Mouse (Mus musculus) intestine, embryonic 14.5 days (tissue): ENCODE results near the gene Crybb2. TPM values are rescaled to one million over a fixed set of nuclear protein-coding genes. Genes with fewer than 3 reads are reported as not detected.
A peak's percentile ranks its signal among the peaks of the same experiment; 100 is the strongest.

Experiments used
- ATAC-seq: fragments of 200-750 bp; cut with Nextera tagmentation; replicated peaks from 2 replicates; pipeline ENCODE4 v1.8.0; 2017; ENCODE audit warnings: low read depth, moderate number of reproducible peaks, moderate TSS enrichment, moderate library complexity; ENCODE audit not compliant: low FRiP score, low TSS enrichment
- DNase-seq: peaks from one replicate; pipeline ENCODE4 v3.0.0-alpha.2; 2018; ENCODE audit warnings: low spot score
- H3K27ac ChIP-seq: fragments of 300-500 bp; sonication (generic); 2 replicates; pipeline ENCODE4 v1.5.1; 2014; ENCODE audit warnings: low read depth, mild to moderate bottlenecking, control low read depth
- H3K27me3 ChIP-seq: fragments of 300-500 bp; sonication (generic); replicated peaks from 2 replicates; pipeline ENCODE4 v1.6.1; 2014; ENCODE audit warnings: low read length, control low read depth; ENCODE audit not compliant: control insufficient read depth, insufficient read depth
- H3K36me3 ChIP-seq: fragments of 300-500 bp; sonication (generic); 2 replicates; pipeline ENCODE4 v1.6.1; 2014; ENCODE audit warnings: low read length, control low read depth; ENCODE audit not compliant: control insufficient read depth, insufficient read depth
- H3K4me1 ChIP-seq: fragments of 300-500 bp; sonication (generic); replicated peaks from 2 replicates; pipeline ENCODE4 v1.6.1; 2014; ENCODE audit warnings: low read length, control low read depth, mixed read lengths; ENCODE audit not compliant: control insufficient read depth, insufficient read depth
- H3K4me2 ChIP-seq: fragments of 300-500 bp; sonication (generic); 2 replicates; pipeline ENCODE4 v1.6.1; 2014; ENCODE audit warnings: low read length
- H3K4me3 ChIP-seq: fragments of 300-500 bp; sonication (generic); 2 replicates; pipeline ENCODE4 v1.5.1; 2014; ENCODE audit warnings: low read depth, low read length, control low read depth, mixed read lengths
- H3K9ac ChIP-seq: fragments of 300-500 bp; sonication (generic); 2 replicates; pipeline ENCODE4 v1.6.1; 2014; ENCODE audit warnings: mild to moderate bottlenecking, low read length
- H3K9me3 ChIP-seq: fragments of 300-500 bp; sonication (generic); 2 replicates; pipeline ENCODE4 v1.6.1; 2016; ENCODE audit warnings: low read length, control low read depth; ENCODE audit not compliant: control insufficient read depth
- WGBS: fragments of 180-500 bp; shearing (Covaris S2); extraction: QIAGEN DNeasy Blood & Tissue Kit; methylation state at CpG from one replicate; pipeline ENCODE4 v1.1.7; 2014; 5-methylcytosine and 5-hydroxymethylcytosine counted together
- polyA plus RNA-seq: library from polyadenylated mRNA; unstranded; fragments of >200 nt; fragmentation: Nextera tagmentation; extraction: Ambion mirVana; gene quantifications from 2 replicates; pipeline ENCODE4 v1.2.1, GENCODE M21; 2014

The Crybb2 gene
- polyA plus RNA-seq, 1 experiment from 2014 or later = not detected

- Histone ChIP-seq H3K9me3 (no peaks in the 10 kb centered on the region), H3K27ac (peak within 1 kb of the TSS; percentile 44; the same call in 1 of the 2 replicates), H3K4me1 (peaks cover 14% of the 10 kb centered on the region), H3K9ac (peak within 1 kb of the TSS; percentile 66), H3K4me2 (peak within 1 kb of the TSS; percentile 77), H3K4me3 (peak within 1 kb of the TSS; percentile 61), H3K27me3 (no peaks in the 10 kb centered on the region), H3K36me3 (no peaks in the 10 kb centered on the region)
- 5% methylated on average over 23 of the region's 52 CpGs for WGBS
- ATAC-seq (peak; percentile 84), DNase-seq (peak; percentile 86)
Measured at GRCm38 (mm10) chr5:113015236-113016061, 54.5 kb downstream of the Crybb2 start, which contains the start of gene Grk3. Grk3 (minus strand) TSS chr5:113015791.

GRCm38 (mm10) chr5:113014808-113015235, 55.1 kb downstream of the Crybb2 start:
- WGBS = 3% methylated on average over 14 of the region's 14 CpGs
- H3K27ac ChIP-seq = peak overlapping the region; percentile 44; the same call in 1 of the 2 replicates

GRCm38 (mm10) chr5:113014111-113014807, 55.7 kb downstream of the Crybb2 start:
- H3K4me2 ChIP-seq = peak overlapping the region; percentile 77
- peak overlapping the region; percentile 66 for H3K9ac ChIP-seq
- DNase-seq (peak; percentile 56), ATAC-seq (peak; percentile 17; the same call in 1 of the 2 replicates)
- WGBS = 46% methylated on average over 16 of the region's 16 CpGs
- H3K27me3 ChIP-seq = no peaks in the 10 kb centered on the region
- no peaks in the 10 kb centered on the region for H3K36me3 ChIP-seq
- no peaks in the 10 kb centered on the region for H3K9me3 ChIP-seq
- peaks cover 14% of the 10 kb centered on the region for H3K4me1 ChIP-seq
- H3K4me3 ChIP-seq = peak overlapping the region; percentile 61
- no peak overlapping the region for H3K27ac ChIP-seq

More at GRCm38 (mm10) chr5:113014808-113015235, 55.1 kb downstream of the Crybb2 start:
- H3K9me3 ChIP-seq = no peaks in the 10 kb centered on the region
- H3K27me3 ChIP-seq = no peaks in the 10 kb centered on the region
- peak overlapping the region; percentile 61 for H3K4me3 ChIP-seq
- no peaks in the 10 kb centered on the region for H3K36me3 ChIP-seq
- peak overlapping the region; percentile 77 for H3K4me2 ChIP-seq
- ATAC-seq (peak; percentile 21), DNase-seq (no peak)
- H3K4me1 ChIP-seq = peaks cover 14% of the 10 kb centered on the region
- peak overlapping the region; percentile 66 for H3K9ac ChIP-seq

- H3K4me2 ChIP-seq = no peak overlapping the region
- ATAC-seq (no peak), DNase-seq (no peak)
- 87% methylated on average over 10 of the region's 10 CpGs for WGBS
- no peak overlapping the region for H3K9ac ChIP-seq
- H3K9me3 ChIP-seq = no peaks in the 10 kb centered on the region
- no peaks in the 10 kb centered on the region for H3K27me3 ChIP-seq
- no peak overlapping the region for H3K4me3 ChIP-seq
- H3K36me3 ChIP-seq = no peaks in the 10 kb centered on the region
- no peak overlapping the region for H3K27ac ChIP-seq
- peaks cover 12% of the 10 kb centered on the region for H3K4me1 ChIP-seq
Measured at GRCm38 (mm10) chr5:113011926-113012325, 58.0 kb downstream of the Crybb2 start.

GRCm38 (mm10) chr5:113009183-113009820, 60.6 kb downstream of the Crybb2 start:
- DNase-seq (no peak), ATAC-seq (no peak)
- no peak overlapping the region for H3K27ac ChIP-seq
- no peak overlapping the region for H3K4me3 ChIP-seq
- H3K36me3 ChIP-seq = no peaks in the 10 kb centered on the region
- H3K9ac ChIP-seq = no peak overlapping the region
- H3K9me3 ChIP-seq = no peaks in the 10 kb centered on the region
- no peak overlapping the region for H3K4me2 ChIP-seq
- no peaks in the 10 kb centered on the region for H3K27me3 ChIP-seq
- WGBS = 76% methylated on average over 8 of the region's 8 CpGs
- H3K4me1 ChIP-seq = peaks cover 5% of the 10 kb centered on the region; the same call in 1 of the 2 replicates

- no peak overlapping the region for H3K9ac ChIP-seq
- no peak overlapping the region for H3K4me3 ChIP-seq
- ATAC-seq = no peak
- no peak for DNase-seq
- no peaks in the 10 kb centered on the region for H3K4me1 ChIP-seq
- no peaks in the 10 kb centered on the region for H3K27me3 ChIP-seq
- H3K4me2 ChIP-seq = no peak overlapping the region
- H3K36me3 ChIP-seq = no peaks in the 10 kb centered on the region
- H3K27ac ChIP-seq = no peak overlapping the region
- 88% methylated on average over 2 of the region's 2 CpGs for WGBS
- no peaks in the 10 kb centered on the region for H3K9me3 ChIP-seq
Measured at GRCm38 (mm10) chr5:113008496-113008895, 61.4 kb downstream of the Crybb2 start.

Other genes starting within 250 kb of the Crybb2 start
- gene Myo18b, start 173.8 kb downstream of the Crybb2 start, polyA plus RNA-seq = 0.74 and 0.95 TPM in 2 replicates
- gene Grk3, start 54.3 kb downstream of the Crybb2 start, polyA plus RNA-seq = 15.7 and 20.0 TPM in 2 replicates
- gene Crybb3, start 11.5 kb upstream of the Crybb2 start, polyA plus RNA-seq = 0.28 and 1.2 TPM in 2 replicates
- 6.9 TPM in 2 replicates for gene 2900026A02Rik, start 151.1 kb upstream of the Crybb2 start, polyA plus RNA-seq
- gene Tmem211, start 156.8 kb upstream of the Crybb2 start, polyA plus RNA-seq = not detected in 2 replicates
- 8.8 and 10.0 TPM in 2 replicates for gene Sgsm1, start 240.7 kb upstream of the Crybb2 start, polyA plus RNA-seq